Mouse (Mus musculus) brain, embryonic 14.5 days (tissue): Measurements from ENCODE around the gene Mpzl2.

Source experiments
- CTCF ChIP-seq: fragments of 200-500 bp; IDR thresholded peaks from 2 replicates; pipeline ENCODE4 v1.5.1; 2012; ENCODE audit warnings: inconsistent platforms, mild to moderate bottlenecking, moderate library complexity, borderline replicate concordance; ENCODE audit not compliant: insufficient read depth, insufficient read length; ENCODE audit errors: extremely low read depth
- POLR2A ChIP-seq: fragments of 200-500 bp; IDR thresholded peaks from 2 replicates; pipeline ENCODE4 v1.6.1; 2012; ENCODE audit warnings: mild to moderate bottlenecking, inconsistent platforms, borderline replicate concordance; ENCODE audit not compliant: poor library complexity, insufficient read depth, insufficient read length, severe bottlenecking; ENCODE audit errors: extremely low read depth

DNA sequence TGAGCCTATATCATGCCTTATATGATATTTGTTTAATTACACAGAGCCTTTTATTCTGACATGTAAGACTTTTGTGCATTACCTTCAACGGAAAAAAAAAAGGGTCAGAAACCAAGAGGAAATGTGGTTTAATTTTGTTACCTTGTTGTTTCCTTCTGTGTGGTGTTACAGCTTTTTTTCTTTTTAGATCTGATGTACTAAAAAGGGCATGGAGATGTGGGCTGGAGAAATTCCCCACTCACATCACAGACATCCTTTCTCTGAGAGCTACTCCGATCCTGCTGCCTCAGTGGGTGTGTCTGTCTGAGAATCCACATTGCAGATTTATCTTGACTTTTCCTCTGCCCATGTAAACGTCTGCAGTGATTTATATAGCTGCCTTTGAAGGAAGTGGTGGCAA, 23.1 kb downstream of the Mpzl2 start:
- TF ChIP-seq POLR2A (no peak), CTCF (no peak)
